Mouse (Mus musculus): Measurements from ENCODE around the gene Irs1. TPM values are rescaled to one million over a fixed set of nuclear protein-coding genes. Genes with fewer than 3 reads are reported as not detected.

Irs1 gene
- total and polyA plus RNA-seq, 2 experiments from 2014 or later = 4.4 to 40.0 TPM

GRCm38 (mm10) chr1:82291930-82292712, 905 bp upstream of the Irs1 start:
- Histone ChIP-seq H3K36me3 (replicated peaks; ENCODE audit: control insufficient read depth, insufficient read depth, low read length) (no peaks in the 10 kb centered on the region), H3K4me3 (ENCODE audit: low read depth, low read length) (peak overlapping the region; percentile 78), H3K4me1 (ENCODE audit: control insufficient read depth, insufficient read depth) (peaks cover 19% of the 10 kb centered on the region; the same call in 1 of the 2 replicates), H3K9ac (replicated peaks; ENCODE audit: low read depth, low read length) (peak overlapping the region; percentile 80), H3K4me2 (ENCODE audit: low read depth, low read length) (peak overlapping the region; percentile 90), H3K27me3 (ENCODE audit: control insufficient read depth, insufficient read depth, low read length) (peaks cover 11% of the 10 kb centered on the region), H3K9me3 (replicated peaks; ENCODE audit: control insufficient read depth, low read length) (no peaks in the 10 kb centered on the region), H3K27ac (ENCODE audit: low read depth) (peak overlapping the region; percentile 95)
- ATAC-seq (ENCODE audit: insufficient read depth, low read depth) (no peak), DNase-seq (ENCODE audit: low spot score) (no peak)
- TF ChIP-seq CTCF (IDR thresholded peaks at IDR 0.05; ENCODE audit: low read depth) = no peak
- TF ChIP-seq EP300 (IDR thresholded peaks at IDR 0.05; ENCODE audit: low read depth) = no peak
- WGBS = 2% methylated on average over 19 of the region's 23 CpGs

DNA sequence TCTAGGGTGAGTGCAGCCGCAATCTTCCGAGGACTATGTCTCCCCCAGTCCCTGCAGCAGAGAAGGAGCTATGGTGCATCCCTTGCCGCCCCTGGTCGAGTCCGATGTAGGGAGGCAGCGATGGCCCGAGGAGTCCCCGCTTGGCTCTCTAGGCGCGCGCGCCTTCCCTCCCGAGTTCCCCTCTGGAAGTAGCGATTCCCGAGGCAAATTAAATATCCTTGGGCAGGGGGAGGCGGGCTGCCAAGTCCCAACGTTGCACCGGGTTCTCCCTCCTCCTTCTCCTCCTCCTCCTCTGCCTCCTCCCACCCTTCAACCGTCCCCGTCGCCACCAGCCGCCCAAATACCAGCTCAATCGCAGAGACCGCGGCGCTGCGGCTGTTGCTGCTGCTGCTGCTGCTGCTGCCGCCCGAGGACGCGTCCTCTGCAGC, 479 bp downstream of the Irs1 start:
- peak; percentile 49 for ATAC-seq (ENCODE audit: insufficient read depth, low read depth)
- H3K4me3 ChIP-seq (ENCODE audit: low read depth, low read length) = peak overlapping the region; percentile 78
- H3K4me1 ChIP-seq (ENCODE audit: control insufficient read depth, insufficient read depth) = peaks cover 19% of the 10 kb centered on the region; the same call in 1 of the 2 replicates
- peak; percentile 69 for DNase-seq (ENCODE audit: low spot score)
- no peaks in the 10 kb centered on the region for H3K36me3 ChIP-seq (replicated peaks; ENCODE audit: control insufficient read depth, insufficient read depth, low read length)
- WGBS = 0% methylated on average over 30 of the region's 31 CpGs
- H3K9ac ChIP-seq (replicated peaks; ENCODE audit: low read depth, low read length) = peak overlapping the region; percentile 80
- peak overlapping the region; percentile 95 for H3K27ac ChIP-seq (ENCODE audit: low read depth)
- no peak for TF ChIP-seq CTCF (IDR thresholded peaks at IDR 0.05; ENCODE audit: low read depth)
- no peak for TF ChIP-seq EP300 (IDR thresholded peaks at IDR 0.05; ENCODE audit: low read depth)
- peak overlapping the region; percentile 90 for H3K4me2 ChIP-seq (ENCODE audit: low read depth, low read length)
- H3K27me3 ChIP-seq (ENCODE audit: control insufficient read depth, insufficient read depth, low read length) = peaks cover 4% of the 10 kb centered on the region; the same call in 1 of the 2 replicates
- H3K9me3 ChIP-seq (replicated peaks; ENCODE audit: control insufficient read depth, low read length) = no peaks in the 10 kb centered on the region

GRCm38 (mm10) chr1:82289990-82290681, 1.1 kb downstream of the Irs1 start:
- Histone ChIP-seq H3K4me2 (ENCODE audit: low read depth, low read length) (peak overlapping the region; percentile 90), H3K27me3 (ENCODE audit: control insufficient read depth, insufficient read depth, low read length) (peaks cover 4% of the 10 kb centered on the region; the same call in 1 of the 2 replicates), H3K27ac (ENCODE audit: low read depth) (peak overlapping the region; percentile 95), H3K4me1 (ENCODE audit: control insufficient read depth, insufficient read depth) (peaks cover 19% of the 10 kb centered on the region; the same call in 1 of the 2 replicates), H3K36me3 (replicated peaks; ENCODE audit: control insufficient read depth, insufficient read depth, low read length) (no peaks in the 10 kb centered on the region), H3K9ac (replicated peaks; ENCODE audit: low read depth, low read length) (peak overlapping the region; percentile 80), H3K9me3 (replicated peaks; ENCODE audit: control insufficient read depth, low read length) (no peaks in the 10 kb centered on the region), H3K4me3 (ENCODE audit: low read depth, low read length) (peak overlapping the region; percentile 78)
- TF ChIP-seq EP300 (IDR thresholded peaks at IDR 0.05; ENCODE audit: low read depth) (no peak), CTCF (IDR thresholded peaks at IDR 0.05; ENCODE audit: low read depth) (no peak; the same call in 1 of the 2 replicates)
- DNase-seq (ENCODE audit: low spot score) (no peak), ATAC-seq (ENCODE audit: insufficient read depth, low read depth) (no peak)
- under 1% methylated on average over 45 of the region's 45 CpGs for WGBS

DNA sequence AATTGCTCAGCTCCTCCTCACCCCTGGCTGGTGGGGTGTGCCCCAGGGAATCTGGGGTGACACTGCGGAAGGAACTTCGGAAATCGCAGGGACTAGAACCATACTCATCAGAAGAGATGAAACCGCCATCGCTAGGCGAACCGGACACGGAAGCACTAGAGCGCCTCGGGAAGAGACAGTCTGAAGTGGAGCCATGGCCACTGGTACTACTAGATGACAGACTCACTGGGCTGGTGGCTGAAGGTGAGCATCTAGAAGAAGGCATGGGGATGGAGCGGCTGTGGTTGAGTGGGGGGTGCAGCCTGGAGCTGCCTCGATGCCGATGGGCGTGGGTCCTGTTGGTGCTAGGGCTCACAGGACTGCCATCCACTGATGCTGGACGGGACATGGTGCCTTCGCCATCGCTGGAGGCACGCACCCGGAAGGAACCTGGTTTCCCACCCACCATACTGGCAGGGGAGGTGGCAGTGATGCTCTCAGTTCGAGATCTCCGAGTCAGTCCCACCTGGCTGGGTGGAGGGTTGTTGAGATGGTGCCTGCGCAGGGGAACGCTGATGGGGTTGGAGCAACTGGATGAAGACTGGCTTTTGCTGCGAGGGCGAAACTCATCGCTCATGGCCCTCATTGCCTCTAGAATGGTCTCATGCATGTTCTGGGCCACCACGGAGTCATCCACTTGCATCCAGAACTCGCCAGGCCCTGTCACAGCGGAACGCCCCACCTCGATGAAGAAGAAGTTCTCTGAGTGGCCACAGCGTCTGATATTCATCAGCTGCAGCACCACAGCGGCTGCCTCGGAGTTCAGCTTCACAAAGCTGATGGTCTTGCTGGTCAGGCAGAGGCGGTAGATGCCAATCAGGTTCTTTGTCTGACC, 1.9 kb downstream of the Irs1 start:
- no peak for ATAC-seq (ENCODE audit: insufficient read depth, low read depth)
- DNase-seq (ENCODE audit: low spot score) = no peak
- 49% methylated on average over 35 of the region's 35 CpGs for WGBS

More for the DNA sequence above, 1.9 kb downstream of the Irs1 start:
- Histone ChIP-seq H3K4me3 (ENCODE audit: low read depth, low read length) (peak overlapping the region; percentile 78), H3K9ac (replicated peaks; ENCODE audit: low read depth, low read length) (peak overlapping the region; percentile 80), H3K36me3 (replicated peaks; ENCODE audit: control insufficient read depth, insufficient read depth, low read length) (no peaks in the 10 kb centered on the region), H3K9me3 (replicated peaks; ENCODE audit: control insufficient read depth, low read length) (no peaks in the 10 kb centered on the region), H3K27me3 (ENCODE audit: control insufficient read depth, insufficient read depth, low read length) (peaks cover 4% of the 10 kb centered on the region; the same call in 1 of the 2 replicates), H3K4me2 (ENCODE audit: low read depth, low read length) (peak overlapping the region; percentile 90), H3K27ac (ENCODE audit: low read depth) (peak overlapping the region; percentile 95), H3K4me1 (ENCODE audit: control insufficient read depth, insufficient read depth) (peaks cover 19% of the 10 kb centered on the region; the same call in 1 of the 2 replicates)
- TF ChIP-seq CTCF (IDR thresholded peaks at IDR 0.05; ENCODE audit: low read depth) (0 out of 2 replicates have a peak, but pooled peaks have one; percentile 5), EP300 (IDR thresholded peaks at IDR 0.05; ENCODE audit: low read depth) (no peak)
